Mouse (Mus musculus) limb, embryonic 15.5 days (tissue): ENCODE results near the gene Mipol1. TPM values are rescaled to one million over a fixed set of nuclear protein-coding genes. Genes with fewer than 3 reads are reported as not detected.
A peak's percentile ranks its signal among the peaks of the same experiment; 100 is the strongest.
"Not testable (repeated sequence)": the region's sequence is repeated elsewhere in the genome, so short reads cannot be mapped to it uniquely, and the experiment has no call there.

Source experiments
- ATAC-seq: fragments of 200-750 bp; cut with Nextera tagmentation; 2 replicates; pipeline ENCODE4 v1.8.0; 2017; ENCODE audit warnings: low read depth, moderate TSS enrichment; ENCODE audit not compliant: insufficient number of reproducible peaks, low FRiP score, low TSS enrichment
- H3K27ac ChIP-seq: fragments of 300-500 bp; sonication (generic); 2 replicates; pipeline ENCODE4 v1.5.1; 2015; ENCODE audit warnings: moderate library complexity, mild to moderate bottlenecking, inconsistent platforms
- H3K27me3 ChIP-seq: fragments of 300-500 bp; sonication (generic); 2 replicates; pipeline ENCODE4 v1.6.1; 2015; ENCODE audit warnings: inconsistent platforms
- H3K36me3 ChIP-seq: fragments of 300-500 bp; sonication (generic); 2 replicates; pipeline ENCODE4 v1.6.1; 2015; ENCODE audit warnings: inconsistent platforms
- H3K4me1 ChIP-seq: fragments of 300-500 bp; sonication (generic); 2 replicates; pipeline ENCODE4 v1.6.1; 2015; ENCODE audit warnings: inconsistent platforms
- H3K4me2 ChIP-seq: fragments of 300-500 bp; sonication (generic); 2 replicates; pipeline ENCODE4 v1.6.1; 2015; ENCODE audit warnings: mild to moderate bottlenecking, inconsistent platforms
- H3K4me3 ChIP-seq: fragments of 300-500 bp; sonication (generic); 2 replicates; pipeline ENCODE4 v1.5.1; 2015; ENCODE audit warnings: mild to moderate bottlenecking, inconsistent platforms
- H3K9ac ChIP-seq: fragments of 300-500 bp; sonication (generic); 2 replicates; pipeline ENCODE4 v1.6.1; 2015; ENCODE audit warnings: inconsistent platforms
- H3K9me3 ChIP-seq: fragments of 300-500 bp; sonication (generic); 2 replicates; pipeline ENCODE4 v1.6.1; 2016; ENCODE audit warnings: inconsistent platforms
- WGBS: fragments of 180-500 bp; shearing (Covaris S2); methylation state at CpG from one replicate; pipeline ENCODE4 v1.1.7; 2015; 5-methylcytosine and 5-hydroxymethylcytosine counted together
- polyA plus RNA-seq: library from polyadenylated mRNA; unstranded; fragments of >200 nt; fragmentation: Nextera tagmentation; extraction: Ambion mirVana; gene quantifications from 2 replicates; pipeline ENCODE4 v1.2.1, GENCODE M21; 2015

Gene Mipol1
- polyA plus RNA-seq, 1 experiment from 2014 or later, result 9.1 TPM

DNA sequence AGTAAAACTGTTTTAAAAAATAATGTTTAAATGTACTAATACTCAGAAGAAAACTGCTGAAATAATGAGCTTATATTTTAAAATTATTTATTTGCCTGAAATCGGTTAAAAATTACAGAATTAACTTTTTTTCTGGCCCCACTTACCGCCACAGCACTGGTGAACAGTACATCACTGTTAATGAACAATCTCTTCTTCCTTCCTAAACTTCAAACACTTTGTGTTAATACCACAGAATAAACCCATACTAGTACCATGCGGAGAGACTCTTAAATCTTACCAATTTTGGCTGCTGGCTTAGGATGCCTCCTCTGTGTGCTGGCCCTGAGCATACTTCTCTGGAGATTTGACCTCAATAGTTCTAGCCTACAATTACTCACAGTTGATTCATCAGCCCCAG lies 28.3 kb upstream of the Mipol1 start:
- Histone ChIP-seq H3K27me3 (peaks cover 16% of the 10 kb centered on the region), H3K4me3 (no peak overlapping the region), H3K4me1 (peaks cover 3% of the 10 kb centered on the region), H3K4me2 (no peak overlapping the region), H3K9me3 (no peaks in the 10 kb centered on the region), H3K27ac (no peak overlapping the region), H3K36me3 (no peaks in the 10 kb centered on the region), H3K9ac (no peak overlapping the region)
- WGBS, result 85% methylated on average over 3 of the region's 3 CpGs
- ATAC-seq, result no peak

DNA sequence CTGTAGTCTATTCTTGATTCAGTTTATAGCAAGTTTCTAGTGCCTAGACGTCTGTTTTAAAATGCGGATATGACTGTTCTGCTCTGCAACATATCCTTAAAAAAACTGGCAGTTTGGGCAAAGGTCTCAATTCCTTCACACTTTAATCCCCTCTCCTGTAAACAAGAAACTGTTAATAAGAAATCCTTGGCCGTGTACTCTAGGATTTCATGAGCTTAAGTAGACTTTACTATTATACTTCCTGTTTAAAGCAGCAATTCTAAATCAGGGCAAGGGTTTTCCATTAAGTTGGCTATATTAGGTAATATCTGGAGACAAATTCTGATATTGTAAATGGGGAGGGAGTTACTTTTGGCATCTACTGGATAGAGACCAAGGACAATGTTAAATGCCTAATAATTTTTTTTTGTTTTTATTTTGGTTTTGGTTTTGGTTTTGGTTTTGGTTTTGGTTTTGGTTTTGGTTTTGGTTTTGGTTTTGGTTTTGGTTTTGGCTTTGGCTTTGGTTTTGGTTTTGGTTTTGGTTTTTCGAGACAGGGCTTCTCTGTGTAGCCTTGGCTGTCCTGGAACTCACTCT lies 25.9 kb upstream of the Mipol1 start:
- H3K36me3 ChIP-seq, result no peaks in the 10 kb centered on the region
- H3K4me2 ChIP-seq, result no peak overlapping the region
- WGBS, result 67% methylated on average over 4 of the region's 4 CpGs
- ATAC-seq, result no peak
- H3K9ac ChIP-seq, result no peak overlapping the region
- H3K4me3 ChIP-seq, result no peak overlapping the region
- no peak overlapping the region for H3K27ac ChIP-seq
- no peaks in the 10 kb centered on the region for H3K4me1 ChIP-seq
- no peaks in the 10 kb centered on the region for H3K27me3 ChIP-seq
- H3K9me3 ChIP-seq, result no peaks in the 10 kb centered on the region

DNA sequence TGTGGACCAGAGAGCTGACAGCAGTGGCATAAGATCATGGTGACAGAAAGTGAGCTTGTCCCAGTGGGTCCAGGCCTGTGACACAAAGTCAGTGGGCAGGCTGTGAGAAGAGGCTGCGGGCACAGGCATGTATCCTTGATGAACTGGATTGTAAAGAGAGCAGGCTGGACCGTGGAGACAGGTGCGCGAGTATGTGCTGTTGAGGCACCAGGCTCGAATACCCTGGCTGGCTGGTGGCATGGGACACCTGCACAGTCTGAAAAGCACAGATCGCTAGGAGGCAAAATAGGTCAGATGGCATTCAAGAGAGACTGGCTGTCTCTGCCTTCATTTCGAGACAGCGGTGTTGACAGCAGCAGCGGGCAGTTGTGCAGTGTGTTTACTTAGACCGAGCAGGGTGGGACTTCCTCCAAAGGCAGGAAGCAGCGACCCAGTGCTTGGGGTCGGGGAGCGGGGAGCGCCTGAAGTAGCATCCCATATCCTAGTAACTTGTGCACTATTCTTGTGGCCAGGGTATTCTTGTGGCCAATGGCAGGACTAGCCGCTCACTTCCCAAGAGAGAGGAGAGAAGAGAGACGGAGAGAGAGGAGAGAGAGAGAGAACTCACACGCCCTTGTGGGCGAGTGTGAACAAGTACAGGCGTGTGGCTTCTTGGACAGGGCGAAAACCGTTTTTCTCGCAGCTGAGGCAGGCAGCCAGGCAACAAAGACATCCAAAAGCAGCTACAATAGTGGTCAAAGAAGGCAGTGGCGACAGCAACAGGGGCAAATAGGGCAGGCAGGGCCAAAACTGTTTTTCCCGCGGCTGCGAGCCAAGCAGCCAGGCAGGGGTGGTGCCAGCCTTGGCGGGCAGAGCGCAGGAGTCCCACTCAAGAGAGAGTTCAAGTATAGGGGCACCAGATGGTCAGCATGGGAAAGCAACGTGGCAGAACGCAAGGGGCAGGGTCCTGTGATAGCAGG lies 18.6 kb upstream of the Mipol1 start:
- no peaks in the 10 kb centered on the region for H3K9me3 ChIP-seq
- no peaks in the 10 kb centered on the region for H3K36me3 ChIP-seq
- H3K27me3 ChIP-seq, result no peaks in the 10 kb centered on the region
- peak overlapping the region; percentile 45 for H3K4me3 ChIP-seq
- ATAC-seq, result peak; percentile 55; the same call in 1 of the 2 replicates
- 6% methylated on average over 30 of the region's 30 CpGs for WGBS
- no peak overlapping the region for H3K27ac ChIP-seq
- peak overlapping the region; percentile 80 for H3K4me2 ChIP-seq
- peaks cover 8% of the 10 kb centered on the region for H3K4me1 ChIP-seq
- H3K9ac ChIP-seq, result peak overlapping the region; percentile 35

DNA sequence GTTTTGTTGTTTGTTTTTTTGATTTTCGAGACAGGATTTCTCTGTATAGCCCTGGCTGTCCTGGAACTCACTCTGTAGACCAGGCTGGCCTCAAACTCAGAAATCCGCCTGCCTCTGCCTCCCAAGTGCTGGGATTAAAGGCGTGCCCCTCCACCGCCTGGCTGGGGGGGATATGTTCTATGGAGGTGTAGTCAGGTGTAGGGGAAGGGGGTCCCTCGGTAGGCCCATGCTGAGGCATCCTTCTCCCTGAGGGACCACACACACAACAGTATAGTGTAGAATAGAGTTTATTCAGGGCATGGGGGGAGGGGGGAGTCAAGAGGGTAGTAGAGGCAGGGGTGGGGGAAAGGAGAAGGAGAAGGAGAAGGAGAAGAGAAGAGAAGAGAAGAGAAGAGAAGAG lies 17.8 kb upstream of the Mipol1 start:
- not testable (repeated sequence) for ATAC-seq, H3K27ac ChIP-seq, H3K4me2 ChIP-seq, H3K4me1 ChIP-seq, H3K4me3 ChIP-seq, H3K27me3 ChIP-seq, H3K9ac ChIP-seq, H3K36me3 ChIP-seq, H3K9me3 ChIP-seq
- WGBS, result 83% methylated on average over 5 of the region's 5 CpGs

DNA sequence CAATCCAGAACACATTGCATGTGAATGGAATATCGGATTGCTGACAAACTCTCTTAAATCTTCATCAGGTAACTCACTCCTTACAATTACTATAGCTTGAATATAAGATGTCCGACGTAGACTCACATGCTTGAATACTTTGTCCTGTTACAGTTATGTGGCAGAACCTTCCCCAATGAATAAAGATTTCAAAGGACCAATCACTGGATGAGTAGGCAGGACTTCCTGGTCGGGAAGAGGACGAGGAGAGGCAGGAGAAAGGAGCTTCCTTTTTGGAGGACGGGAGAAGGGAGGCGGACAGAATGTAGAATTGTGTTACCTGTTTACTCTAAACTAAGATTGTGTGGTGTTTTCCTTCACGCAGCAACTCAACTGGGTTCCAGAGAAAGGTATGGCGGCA lies 3.8 kb upstream of the Mipol1 start:
- no peak overlapping the region for H3K9ac ChIP-seq
- no peak overlapping the region for H3K27ac ChIP-seq
- no peak overlapping the region for H3K4me2 ChIP-seq
- ATAC-seq, result no peak
- 82% methylated on average over 9 of the region's 9 CpGs for WGBS
- no peaks in the 10 kb centered on the region for H3K27me3 ChIP-seq
- H3K9me3 ChIP-seq, result no peaks in the 10 kb centered on the region
- no peak overlapping the region for H3K4me3 ChIP-seq
- H3K4me1 ChIP-seq, result peaks cover 5% of the 10 kb centered on the region; the same call in 1 of the 2 replicates
- no peaks in the 10 kb centered on the region for H3K36me3 ChIP-seq

DNA sequence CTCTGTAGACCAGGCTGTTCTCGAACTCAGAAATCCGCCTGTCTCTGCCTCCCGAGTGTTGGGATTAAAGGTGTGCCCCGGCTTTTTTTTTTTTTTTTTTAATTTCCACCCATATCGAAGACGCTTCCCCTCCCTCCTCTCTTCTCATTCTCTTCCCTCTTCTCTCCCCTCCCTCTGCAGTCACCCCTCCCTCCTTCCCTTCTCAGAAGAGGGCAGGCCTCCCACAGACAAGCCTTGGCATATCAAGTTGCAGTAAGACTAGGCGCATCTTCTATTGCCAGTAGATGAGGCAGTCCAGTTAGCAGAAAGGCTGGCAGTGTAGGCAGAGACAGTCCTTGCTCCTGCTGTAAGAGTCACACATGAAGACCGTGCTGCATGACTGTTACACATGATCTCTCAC lies 2.5 kb upstream of the Mipol1 start:
- Histone ChIP-seq H3K27me3 (no peaks in the 10 kb centered on the region), H3K36me3 (no peaks in the 10 kb centered on the region), H3K9ac (no peak overlapping the region), H3K4me1 (peaks cover 7% of the 10 kb centered on the region; the same call in 1 of the 2 replicates), H3K27ac (no peak overlapping the region), H3K4me3 (no peak overlapping the region), H3K9me3 (no peaks in the 10 kb centered on the region), H3K4me2 (no peak overlapping the region)
- WGBS, result 84% methylated on average over 4 of the region's 8 CpGs
- ATAC-seq, result no peak

DNA sequence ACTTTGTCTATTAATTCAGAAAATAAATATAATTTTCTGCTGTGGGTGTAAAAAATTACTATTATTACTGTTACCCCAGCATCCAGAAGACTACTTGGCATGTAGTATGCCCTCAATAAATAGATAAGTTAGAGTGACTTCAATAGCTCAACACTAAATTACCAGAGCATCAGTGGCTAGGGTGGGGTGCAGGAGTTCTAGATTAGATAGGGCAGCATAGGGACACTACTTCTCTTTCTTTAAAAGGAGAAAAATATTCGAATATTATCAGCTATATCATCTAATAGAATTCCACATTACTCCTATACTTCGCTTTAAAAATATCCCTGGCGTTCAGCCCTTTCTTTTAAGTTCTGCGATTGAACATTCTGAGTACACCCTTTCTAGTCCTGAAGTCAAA lies 524 bp upstream of the Mipol1 start:
- H3K27me3 ChIP-seq, result no peaks in the 10 kb centered on the region
- no peaks in the 10 kb centered on the region for H3K9me3 ChIP-seq
- no peak for ATAC-seq
- H3K4me1 ChIP-seq, result peaks cover 7% of the 10 kb centered on the region; the same call in 1 of the 2 replicates
- WGBS, result 25% methylated on average over 4 of the region's 4 CpGs
- peak overlapping the region; percentile 41 for H3K9ac ChIP-seq
- H3K4me2 ChIP-seq, result peak overlapping the region; percentile 50
- H3K27ac ChIP-seq, result peak overlapping the region; percentile 92
- peak overlapping the region; percentile 77 for H3K4me3 ChIP-seq
- H3K36me3 ChIP-seq, result peaks cover 3% of the 10 kb centered on the region; the same call in 1 of the 2 replicates

DNA sequence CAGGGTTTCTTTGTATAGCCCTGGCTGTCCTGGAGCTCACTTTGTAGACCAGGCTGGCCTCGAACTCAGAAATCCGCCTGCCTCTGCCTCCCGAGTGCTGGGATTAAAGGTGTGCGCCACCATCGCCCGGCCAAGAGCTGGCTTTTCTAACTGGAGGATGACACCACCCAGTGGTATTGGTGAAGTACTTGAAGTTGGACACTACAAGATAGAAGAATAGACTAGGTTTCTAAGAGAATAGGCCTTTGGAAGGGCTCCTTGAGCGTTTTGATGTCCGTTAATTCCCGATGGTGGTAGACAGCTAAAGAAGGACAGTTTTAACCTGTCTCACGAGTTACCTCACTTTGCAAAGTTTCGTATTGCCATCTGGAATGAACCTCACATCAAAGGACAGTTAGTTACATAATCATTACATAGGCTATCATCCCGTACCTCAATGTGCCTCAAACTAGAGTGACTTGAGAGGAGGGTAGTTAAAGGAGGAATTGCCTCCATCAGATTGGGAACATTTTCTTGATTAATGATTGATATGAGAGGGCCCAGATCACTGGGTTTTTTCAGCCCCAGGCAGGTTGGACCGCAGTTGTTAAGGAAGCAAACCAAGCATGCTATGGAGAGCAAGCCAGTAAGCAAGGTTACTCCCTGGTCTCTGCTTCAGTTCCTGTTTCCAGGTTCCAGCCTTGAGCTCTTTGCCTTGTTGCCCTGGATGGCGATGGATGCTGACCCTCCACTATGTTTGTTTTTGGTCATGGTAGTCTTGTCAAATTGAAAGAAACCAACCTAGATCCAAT lies 1.1 kb downstream of the Mipol1 start:
- WGBS, result 64% methylated on average over 14 of the region's 14 CpGs
- Histone ChIP-seq H3K4me2 (peak overlapping the region; percentile 50), H3K27ac (no peak overlapping the region), H3K9me3 (no peaks in the 10 kb centered on the region), H3K27me3 (no peaks in the 10 kb centered on the region), H3K36me3 (peaks cover 5% of the 10 kb centered on the region; the same call in 1 of the 2 replicates), H3K9ac (peak overlapping the region; percentile 82; the same call in 1 of the 2 replicates), H3K4me1 (peaks cover 7% of the 10 kb centered on the region; the same call in 1 of the 2 replicates), H3K4me3 (peak overlapping the region; percentile 77)
- no peak for ATAC-seq

DNA sequence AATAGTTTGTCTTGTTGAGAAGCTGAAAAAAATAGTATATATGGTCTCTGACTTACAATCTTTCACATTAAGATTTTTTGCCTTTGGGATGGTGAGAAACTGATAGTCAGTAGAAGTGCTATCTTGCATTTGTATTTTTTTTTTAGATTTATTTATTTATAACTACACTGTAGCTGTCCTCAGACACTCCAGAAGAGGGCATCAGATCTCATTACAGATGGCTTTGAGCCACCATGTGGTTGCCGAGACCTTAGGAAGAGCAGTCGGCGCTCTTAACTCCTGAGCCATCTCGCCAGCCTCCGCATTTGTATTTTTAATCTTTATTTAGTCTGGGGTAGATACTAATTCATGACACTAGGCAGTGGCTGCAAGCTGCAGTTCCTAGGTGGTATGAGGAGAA lies 3.2 kb downstream of the Mipol1 start:
- Histone ChIP-seq H3K9ac (no peak overlapping the region), H3K4me1 (peaks cover 7% of the 10 kb centered on the region; the same call in 1 of the 2 replicates), H3K27me3 (no peaks in the 10 kb centered on the region), H3K9me3 (no peaks in the 10 kb centered on the region), H3K27ac (no peak overlapping the region), H3K36me3 (peaks cover 8% of the 10 kb centered on the region), H3K4me2 (no peak overlapping the region), H3K4me3 (no peak overlapping the region)
- ATAC-seq, result no peak
- WGBS, result 86% methylated on average over 5 of the region's 5 CpGs

DNA sequence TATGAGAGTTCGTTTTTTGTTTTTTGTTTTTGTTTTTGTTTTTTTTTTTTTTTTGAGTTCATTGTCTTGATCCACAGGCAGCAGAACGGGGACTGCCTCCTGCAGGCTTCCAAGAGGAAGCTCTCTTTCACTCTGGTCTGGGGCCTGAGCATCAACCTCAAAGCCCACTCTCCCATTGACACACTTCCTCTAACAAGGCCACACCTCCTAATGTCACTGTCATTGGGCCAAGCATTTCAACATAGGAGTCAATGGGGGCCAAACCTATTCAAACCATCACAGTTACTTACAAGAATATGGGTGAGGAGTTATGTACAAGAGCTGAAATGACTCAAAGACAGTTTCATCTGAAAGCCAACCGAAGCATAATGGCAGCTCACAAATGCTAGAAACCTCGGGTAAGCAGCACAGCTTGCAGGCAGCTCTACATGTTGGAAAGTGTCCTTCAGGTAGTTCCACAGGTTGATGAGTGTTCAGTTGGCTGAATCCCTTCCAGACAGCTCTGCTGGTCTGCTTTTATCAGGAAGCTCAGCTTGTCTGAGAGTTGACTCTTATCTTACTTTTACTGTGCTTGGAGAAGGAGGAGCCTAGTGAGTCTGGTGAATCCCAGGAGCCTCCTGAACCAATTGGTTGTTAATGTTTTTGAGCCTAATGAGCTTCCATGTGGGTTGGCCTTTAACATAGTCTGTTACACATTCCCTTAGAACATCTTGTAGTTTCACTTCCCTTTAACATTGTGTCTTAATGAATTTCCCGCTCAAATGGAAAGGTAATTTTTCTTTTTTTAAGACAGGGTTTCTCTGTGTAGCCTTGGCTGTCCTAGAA lies 13.7 kb downstream of the Mipol1 start:
- Histone ChIP-seq H3K36me3 (peaks cover 20% of the 10 kb centered on the region), H3K27me3 (no peaks in the 10 kb centered on the region), H3K9ac (no peak overlapping the region), H3K27ac (no peak overlapping the region), H3K4me2 (no peak overlapping the region), H3K4me1 (no peaks in the 10 kb centered on the region), H3K4me3 (no peak overlapping the region), H3K9me3 (no peaks in the 10 kb centered on the region)
- WGBS, result 87% methylated on average over 5 of the region's 5 CpGs
- ATAC-seq, result no peak

DNA sequence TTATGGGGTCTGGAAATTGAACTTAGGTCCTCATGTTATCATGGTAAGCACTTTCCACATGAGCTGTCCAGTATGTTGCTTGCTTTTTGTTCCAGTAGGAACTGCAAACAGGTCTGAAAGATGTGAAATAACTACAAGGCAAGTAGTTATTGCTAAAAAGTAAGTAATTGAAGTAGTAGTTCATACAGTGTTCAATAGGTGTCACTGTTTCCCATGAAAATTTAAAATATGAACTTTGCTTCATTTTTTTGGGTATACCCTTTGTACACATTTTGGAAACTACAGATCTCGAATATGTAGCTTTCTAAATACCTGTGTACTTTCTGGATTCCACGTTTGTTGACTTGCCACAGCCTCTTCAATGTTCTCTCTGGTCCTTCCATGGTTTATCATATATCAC lies 28.3 kb downstream of the Mipol1 start:
- no peak for ATAC-seq
- H3K4me3 ChIP-seq, result no peak overlapping the region
- H3K36me3 ChIP-seq, result no peaks in the 10 kb centered on the region
- H3K27ac ChIP-seq, result no peak overlapping the region
- H3K27me3 ChIP-seq, result no peaks in the 10 kb centered on the region
- no peak overlapping the region for H3K4me2 ChIP-seq
- 52% methylated on average over 2 of the region's 2 CpGs for WGBS
- no peak overlapping the region for H3K9ac ChIP-seq
- no peaks in the 10 kb centered on the region for H3K9me3 ChIP-seq
- no peaks in the 10 kb centered on the region for H3K4me1 ChIP-seq
